Mouse (Mus musculus) MEL (cell line): Measurements from ENCODE around the gene Copg2. TPM values are rescaled to one million over a fixed set of nuclear protein-coding genes. Genes with fewer than 3 reads are reported as not detected.

Experiments used
- DNase-seq: peaks from one replicate; pipeline ENCODE4 v3.0.0; 2011; ENCODE audit warnings: low read depth, low spot score
- H3K27ac ChIP-seq: 2 replicates; pipeline ENCODE4 v1.5.1; 2012; ENCODE audit warnings: low read depth, mild to moderate bottlenecking, control low read depth, low read length, moderate library complexity; ENCODE audit not compliant: control insufficient read depth
- H3K27me3 ChIP-seq, 2 experiments: fragments of 150-350 bp in 1 of 2; sonication (generic) in 1 of 2; 2 replicates each; pipeline ENCODE4 v1.6.1; 2012; ENCODE audit warnings: low read length in 2 of 2, mild to moderate bottlenecking in 2 of 2, improper control_type of control experiment in 1 of 2, moderate library complexity in 1 of 2; ENCODE audit not compliant: insufficient read depth in 2 of 2, control insufficient read depth in 1 of 2
- H3K36me3 ChIP-seq, 2 experiments: 2 replicates each; pipeline ENCODE4 v1.6.1; 2012 to 2014; ENCODE audit warnings: low read length in 2 of 2, improper control_type of control experiment in 1 of 2, inconsistent platforms in 1 of 2, mild to moderate bottlenecking in 1 of 2; ENCODE audit not compliant: insufficient read depth in 2 of 2, control insufficient read depth in 1 of 2
- H3K4me1 ChIP-seq, 2 experiments: fragments of 150-350 bp in 1 of 2; sonication (generic) in 1 of 2; 2 replicates each; pipeline ENCODE4 v1.6.1; 2012; ENCODE audit warnings: low read length in 2 of 2, improper control_type of control experiment in 1 of 2, mild to moderate bottlenecking in 1 of 2; ENCODE audit not compliant: insufficient read depth in 2 of 2, control insufficient read depth in 1 of 2
- H3K4me3 ChIP-seq, 2 experiments: fragments of 150-350 bp in 1 of 2; sonication (generic) in 1 of 2; 2 replicates each; pipeline ENCODE4 v1.5.1; 2012; ENCODE audit warnings: low read depth in 2 of 2, low read length in 2 of 2, mild to moderate bottlenecking in 2 of 2, moderate library complexity in 2 of 2, control low read depth in 1 of 2, improper control_type of control experiment in 1 of 2; ENCODE audit not compliant: control insufficient read depth in 1 of 2, insufficient read depth in 1 of 2
- H3K79me2 ChIP-seq: 2 replicates; pipeline ENCODE4 v1.6.1; 2012; ENCODE audit warnings: mild to moderate bottlenecking, low read length, moderate library complexity; ENCODE audit not compliant: control insufficient read depth, poor library complexity, insufficient read depth
- H3K9ac ChIP-seq: 2 replicates; pipeline ENCODE4 v1.6.1; 2012; ENCODE audit warnings: low read depth, mild to moderate bottlenecking, control low read depth, low read length, moderate library complexity; ENCODE audit not compliant: control insufficient read depth, poor library complexity, severe bottlenecking
- H3K9me3 ChIP-seq: fragments of 150-350 bp; sonication (generic); replicated peaks from 2 replicates; pipeline ENCODE4 v1.6.1; 2012; ENCODE audit warnings: mild to moderate bottlenecking, low read length, improper control_type of control experiment, moderate library complexity; ENCODE audit not compliant: insufficient read depth
- BHLHE40 ChIP-seq: IDR thresholded peaks from 2 replicates; pipeline ENCODE4 v1.6.1; 2012; ENCODE audit warnings: low read depth, mild to moderate bottlenecking, inconsistent platforms, low read length, improper control_type of control experiment, borderline replicate concordance
- E2F4 ChIP-seq: IDR thresholded peaks from 2 replicates; pipeline ENCODE4 v1.6.1; 2011; ENCODE audit warnings: low read depth, low read length, improper control_type of control experiment, borderline replicate concordance
- ELF1 ChIP-seq: IDR thresholded peaks from 2 replicates; pipeline ENCODE4 v1.6.1; 2014; ENCODE audit warnings: low read depth, mild to moderate bottlenecking, inconsistent platforms, low read length, improper control_type of control experiment, moderate library complexity
- EP300 ChIP-seq, 2 experiments: IDR thresholded peaks; 2 replicates each; pipeline ENCODE4 v1.6.1; 2011; ENCODE audit warnings: improper control_type of control experiment in 2 of 2, low read length in 2 of 2, low read depth in 1 of 2, mild to moderate bottlenecking in 1 of 2
- GATA1 ChIP-seq: IDR thresholded peaks from 2 replicates; pipeline ENCODE4 v1.6.1; 2011; ENCODE audit warnings: low read depth, low read length, improper control_type of control experiment
- HCFC1 ChIP-seq: IDR thresholded peaks from 2 replicates; pipeline ENCODE4 v1.6.1; 2012; ENCODE audit warnings: low read depth, mild to moderate bottlenecking, inconsistent platforms, low read length, improper control_type of control experiment, moderate library complexity
- JUND ChIP-seq: IDR thresholded peaks from 2 replicates; pipeline ENCODE4 v1.6.1; 2011; ENCODE audit warnings: low read depth, mild to moderate bottlenecking, improper control_type of control experiment, low read length
- MAFK ChIP-seq: IDR thresholded peaks from 2 replicates; pipeline ENCODE4 v1.6.1; 2011; ENCODE audit warnings: low read depth, mild to moderate bottlenecking, low read length, improper control_type of control experiment, borderline replicate concordance
- MAZ ChIP-seq: IDR thresholded peaks from 2 replicates; pipeline ENCODE4 v1.6.1; 2012; ENCODE audit warnings: low read depth, mild to moderate bottlenecking, inconsistent platforms, low read length, improper control_type of control experiment
- MYC ChIP-seq: IDR thresholded peaks from 2 replicates; pipeline ENCODE4 v1.6.1; 2011; ENCODE audit warnings: low read depth, mild to moderate bottlenecking, low read length, improper control_type of control experiment, moderate library complexity
- NELFE ChIP-seq: IDR thresholded peaks from 2 replicates; pipeline ENCODE4 v1.6.1; 2011; ENCODE audit warnings: low read depth, low read length, improper control_type of control experiment
- NRF1 ChIP-seq: IDR thresholded peaks from 2 replicates; pipeline ENCODE4 v1.6.1; 2014; ENCODE audit warnings: low read depth, mild to moderate bottlenecking, inconsistent platforms, low read length, improper control_type of control experiment, moderate library complexity; ENCODE audit not compliant: poor library complexity, insufficient read depth, severe bottlenecking
- POLR2AphosphoS5 ChIP-seq: IDR thresholded peaks from 2 replicates; pipeline ENCODE4 v1.6.1; 2012; ENCODE audit warnings: low read depth, borderline replicate concordance, mild to moderate bottlenecking, inconsistent platforms, low read length, moderate library complexity, mixed read lengths
- RAD21 ChIP-seq: IDR thresholded peaks from 2 replicates; pipeline ENCODE4 v1.6.1; 2011; ENCODE audit warnings: mild to moderate bottlenecking, low read depth, low read length, improper control_type of control experiment
- RCOR1 ChIP-seq: IDR thresholded peaks from 2 replicates; pipeline ENCODE4 v1.6.1; 2012; ENCODE audit warnings: low read depth, mild to moderate bottlenecking, inconsistent platforms, low read length, improper control_type of control experiment
- TAL1 ChIP-seq: IDR thresholded peaks from 2 replicates; pipeline ENCODE4 v1.6.1; 2012; ENCODE audit warnings: mild to moderate bottlenecking, inconsistent platforms, low read length, moderate library complexity, mixed read lengths
- TBP ChIP-seq: IDR thresholded peaks from 2 replicates; pipeline ENCODE4 v1.8.0; 2011; ENCODE audit warnings: low read depth, low read length, improper control_type of control experiment
- UBTF ChIP-seq: IDR thresholded peaks from 2 replicates; pipeline ENCODE4 v1.6.1; 2012; ENCODE audit warnings: low read depth, mild to moderate bottlenecking, inconsistent platforms, low read length, improper control_type of control experiment, moderate library complexity, borderline replicate concordance; ENCODE audit not compliant: insufficient read depth
- USF1 ChIP-seq: IDR thresholded peaks from 2 replicates; pipeline ENCODE4 v1.6.1; 2014; ENCODE audit warnings: low read depth, mild to moderate bottlenecking, inconsistent platforms, low read length, improper control_type of control experiment, moderate library complexity
- USF2 ChIP-seq, 2 experiments: IDR thresholded peaks; 2 replicates each; pipeline ENCODE4 v1.6.1; 2011 to 2012; ENCODE audit warnings: improper control_type of control experiment in 2 of 2, low read length in 2 of 2, borderline replicate concordance in 1 of 2, inconsistent platforms in 1 of 2, low read depth in 1 of 2, mild to moderate bottlenecking in 1 of 2; ENCODE audit not compliant: insufficient read depth in 1 of 2
- ZNF384 ChIP-seq: IDR thresholded peaks from 2 replicates; pipeline ENCODE4 v1.6.1; 2012; ENCODE audit warnings: low read depth, mild to moderate bottlenecking, inconsistent platforms, low read length, improper control_type of control experiment
- polyA plus RNA-seq, 2 experiments: library from polyadenylated mRNA; stranded (reverse) in 1 of 2; unstranded in 1 of 2; fragments of >175 nt in 1 of 2; fragments of >200 nt in 1 of 2; gene quantifications; 2 replicates each; pipeline versions ENCODE4 v1.2.1 to v1.2.4; 2012; ENCODE audit warnings: low replicate concordance in 2 of 2, low read depth in 1 of 2; ENCODE audit not compliant: insufficient read length in 2 of 2, insufficient read depth in 1 of 2, missing spikeins in 1 of 2
- total RNA-seq: library from RNA; depleted of rRNA; stranded (reverse); fragments of 300-350 nt; gene quantifications from 2 replicates; pipeline ENCODE4 v1.2.3, GENCODE M21; 2012

The Copg2 gene
- total and polyA plus RNA-seq, 3 experiments = 14.8 to 20.3 TPM; not detected in 1

GRCm38 (mm10) chr6:30895819-30896194, 787 bp downstream of the Copg2 start:
- H3K27ac ChIP-seq = peak overlapping the region; percentile 44; the same call in 1 of the 2 replicates
- peak overlapping the region; percentile 99 for H3K9ac ChIP-seq
- H3K79me2 ChIP-seq = peaks cover 3% of the 10 kb centered on the region; the same call in 1 of the 2 replicates
- DNase-seq = no peak
- no peaks in the 10 kb centered on the region for H3K27me3 ChIP-seq
- TF ChIP-seq ZNF384 (peak; percentile 64), USF1 (no peak)
- peaks cover 0 to 5% of the 10 kb centered on the region in 2 experiments; a peak in 2 of 4 replicates for H3K36me3 ChIP-seq
- H3K4me1 ChIP-seq = peaks cover 2 to 11% of the 10 kb centered on the region in 2 experiments
- H3K9me3 ChIP-seq = no peaks in the 10 kb centered on the region
- H3K4me3 ChIP-seq = peak overlapping the region; percentile 93 to 94

GRCm38 (mm10) chr6:30893081-30893480, 3.5 kb downstream of the Copg2 start:
- Histone ChIP-seq H3K9me3 (no peaks in the 10 kb centered on the region), H3K27ac (no peak overlapping the region), H3K4me1 (peaks cover 2 to 11% of the 10 kb centered on the region in 2 experiments), H3K27me3 (no peaks in the 10 kb centered on the region), H3K9ac (no peak overlapping the region), H3K4me3 (no peak overlapping the region), H3K36me3 (peaks cover 0 to 5% of the 10 kb centered on the region in 2 experiments; a peak in 2 of 4 replicates), H3K79me2 (peaks cover 3% of the 10 kb centered on the region; the same call in 1 of the 2 replicates)
- no peak for DNase-seq
- TF ChIP-seq HCFC1 = no peak
- no peak for TF ChIP-seq MYC
- no peak for TF ChIP-seq NELFE
- no peak for TF ChIP-seq MAZ
- TF ChIP-seq RAD21 = no peak
- TF ChIP-seq E2F4 = no peak
- TF ChIP-seq POLR2AphosphoS5 = no peak
- TF ChIP-seq ELF1 = no peak
- no peak for TF ChIP-seq MAFK
- TF ChIP-seq JUND = no peak
- TF ChIP-seq GATA1 = no peak
- no peak for TF ChIP-seq NRF1
- TF ChIP-seq UBTF = no peak

GRCm38 (mm10) chr6:30891761-30892160, 4.8 kb downstream of the Copg2 start:
- no peaks in the 10 kb centered on the region for H3K9me3 ChIP-seq
- H3K79me2 ChIP-seq = peaks cover 3% of the 10 kb centered on the region; the same call in 1 of the 2 replicates
- H3K36me3 ChIP-seq = peaks cover 0 to 4% of the 10 kb centered on the region in 2 experiments; a peak in 2 of 4 replicates
- no peak overlapping the region for H3K9ac ChIP-seq
- no peak for DNase-seq
- no peak overlapping the region for H3K27ac ChIP-seq
- TF ChIP-seq TBP (no peak), BHLHE40 (no peak), USF2 (IDR thresholded peaks at IDR 0.05; ENCODE audit: borderline replicate concordance in 1 of 2, insufficient read depth in 1 of 2, low read depth in 1 of 2, low read length in 2 of 2) (no peak), RCOR1 (no peak), MAZ (no peak), TAL1 (no peak), EP300 (IDR thresholded peaks at IDR 0.05; ENCODE audit: low read depth in 1 of 2, low read length in 2 of 2) (no peak)
- H3K4me3 ChIP-seq = no peak overlapping the region
- H3K27me3 ChIP-seq = no peaks in the 10 kb centered on the region
- peaks cover 0 to 5% of the 10 kb centered on the region in 2 experiments; a peak in 3 of 4 replicates for H3K4me1 ChIP-seq
